Mouse (Mus musculus) intestine, postnatal 0 days (tissue): ENCODE results near the gene Gata3. TPM values are rescaled to one million over a fixed set of nuclear protein-coding genes. Genes with fewer than 3 reads are reported as not detected.

Experiments used
- ATAC-seq: fragments of 200-750 bp; cut with Nextera tagmentation; 2 replicates; pipeline ENCODE4 v1.8.0; 2017; ENCODE audit warnings: mild to moderate bottlenecking, moderate TSS enrichment, moderate library complexity
- H3K27ac ChIP-seq: fragments of 300-500 bp; sonication (generic); 2 replicates; pipeline ENCODE4 v1.5.1; 2014; ENCODE audit warnings: mild to moderate bottlenecking, low read depth, low read length, moderate library complexity
- H3K27me3 ChIP-seq: fragments of 300-500 bp; sonication (generic); replicated peaks from 2 replicates; pipeline ENCODE4 v1.6.1; 2014; ENCODE audit warnings: low read length, mixed read lengths; ENCODE audit not compliant: control insufficient read depth, insufficient read depth
- H3K36me3 ChIP-seq: fragments of 300-500 bp; sonication (generic); 2 replicates; pipeline ENCODE4 v1.6.1; 2014; ENCODE audit warnings: mild to moderate bottlenecking, moderate library complexity; ENCODE audit not compliant: control insufficient read depth, insufficient read depth
- H3K4me1 ChIP-seq: fragments of 300-500 bp; sonication (generic); replicated peaks from 2 replicates; pipeline ENCODE4 v1.6.1; 2014; ENCODE audit warnings: antibody characterized with exemption, low read length, mixed read lengths; ENCODE audit not compliant: control insufficient read depth, insufficient read depth
- H3K4me2 ChIP-seq: fragments of 300-500 bp; sonication (generic); replicated peaks from 2 replicates; pipeline ENCODE4 v1.6.1; 2014; ENCODE audit warnings: low read depth, mild to moderate bottlenecking, moderate library complexity
- H3K4me3 ChIP-seq: fragments of 300-500 bp; sonication (generic); 2 replicates; pipeline ENCODE4 v1.5.1; 2014; ENCODE audit warnings: low read depth, low read length
- H3K9ac ChIP-seq: fragments of 300-500 bp; sonication (generic); 2 replicates; pipeline ENCODE4 v1.6.1; 2014; ENCODE audit warnings: mild to moderate bottlenecking, low read depth, low read length
- H3K9me3 ChIP-seq: fragments of 300-500 bp; sonication (generic); 2 replicates; pipeline ENCODE4 v1.6.1; 2016; ENCODE audit warnings: mixed run types; ENCODE audit not compliant: control insufficient read depth
- CTCF ChIP-seq: sonication (generic); IDR thresholded peaks from 2 replicates; pipeline ENCODE4 v1.5.1; 2016; ENCODE audit warnings: low read depth, mild to moderate bottlenecking, control low read depth, antibody characterized with exemption, moderate library complexity
- WGBS: fragments of 180-500 bp; shearing (Covaris S2); extraction: QIAGEN DNeasy Blood & Tissue Kit; methylation state at CpG from one replicate; pipeline ENCODE4 v1.1.7; 2014; 5-methylcytosine and 5-hydroxymethylcytosine counted together
- polyA plus RNA-seq: library from polyadenylated mRNA; unstranded; fragments of >200 nt; fragmentation: Nextera tagmentation; extraction: Ambion mirVana; gene quantifications from 2 replicates; pipeline ENCODE4 v1.2.1, GENCODE M21; 2015

Gene Gata3
- polyA plus RNA-seq, 1 experiment from 2014 or later: 0.59 TPM

DNA sequence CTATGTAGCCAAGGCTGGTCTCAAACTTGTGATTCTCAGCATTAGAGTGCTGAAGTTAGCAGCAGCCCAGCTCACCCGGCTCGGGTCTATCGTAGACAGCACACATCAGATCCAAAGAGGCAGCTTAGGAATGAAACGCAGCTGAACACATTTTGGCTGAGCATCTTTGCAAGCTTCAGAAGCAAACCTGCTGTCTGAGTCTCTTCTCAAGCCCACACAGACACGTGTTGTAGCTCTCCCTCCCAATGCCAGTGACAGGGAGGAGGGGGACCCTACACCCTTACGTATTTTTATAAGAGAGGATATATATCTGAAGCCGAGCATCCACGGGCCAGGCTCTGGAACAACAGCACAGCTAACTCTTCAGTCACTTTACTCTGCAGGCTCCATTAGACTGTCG lies 27.8 kb upstream of the Gata3 start:
- no peaks in the 10 kb centered on the region for H3K27me3 ChIP-seq
- no peak for TF ChIP-seq CTCF
- no peak for ATAC-seq
- H3K9ac ChIP-seq: no peak overlapping the region
- H3K4me1 ChIP-seq: peaks cover 3% of the 10 kb centered on the region; the same call in 1 of the 2 replicates
- peaks cover 7% of the 10 kb centered on the region for H3K36me3 ChIP-seq
- no peak overlapping the region for H3K4me3 ChIP-seq
- 91% methylated on average over 9 of the region's 9 CpGs for WGBS
- H3K9me3 ChIP-seq: no peaks in the 10 kb centered on the region
- no peak overlapping the region for H3K4me2 ChIP-seq
- H3K27ac ChIP-seq: no peak overlapping the region

DNA sequence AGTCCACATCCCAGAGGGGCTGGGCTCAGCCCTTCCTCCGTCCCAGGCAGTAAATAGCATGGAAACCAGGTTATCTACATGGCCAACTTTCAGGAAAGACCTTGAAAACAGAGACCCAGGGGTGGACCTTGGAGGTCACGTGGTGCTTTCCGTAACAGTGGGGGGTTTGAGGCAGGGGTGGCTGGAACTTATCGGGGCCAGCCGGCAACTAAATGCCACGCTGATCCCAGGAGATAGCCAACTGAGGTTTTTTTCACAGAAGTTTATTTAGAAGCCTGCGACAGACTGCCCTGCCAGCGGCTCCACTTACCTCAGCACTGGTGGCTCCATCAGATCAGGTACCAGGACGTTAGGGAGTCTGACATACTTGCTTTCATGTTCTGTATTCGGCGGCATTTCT lies 16.2 kb upstream of the Gata3 start:
- no peak for ATAC-seq
- H3K36me3 ChIP-seq: no peaks in the 10 kb centered on the region
- H3K27ac ChIP-seq: no peak overlapping the region
- no peaks in the 10 kb centered on the region for H3K4me1 ChIP-seq
- H3K27me3 ChIP-seq: peaks cover 13% of the 10 kb centered on the region; the same call in 1 of the 2 replicates
- no peaks in the 10 kb centered on the region for H3K9me3 ChIP-seq
- no peak for TF ChIP-seq CTCF
- peak overlapping the region; percentile 32; the same call in 1 of the 2 replicates for H3K4me2 ChIP-seq
- H3K4me3 ChIP-seq: no peak overlapping the region
- H3K9ac ChIP-seq: no peak overlapping the region
- whole genome bisulfite sequencing: 3% methylated on average over 11 of the region's 11 CpGs

DNA sequence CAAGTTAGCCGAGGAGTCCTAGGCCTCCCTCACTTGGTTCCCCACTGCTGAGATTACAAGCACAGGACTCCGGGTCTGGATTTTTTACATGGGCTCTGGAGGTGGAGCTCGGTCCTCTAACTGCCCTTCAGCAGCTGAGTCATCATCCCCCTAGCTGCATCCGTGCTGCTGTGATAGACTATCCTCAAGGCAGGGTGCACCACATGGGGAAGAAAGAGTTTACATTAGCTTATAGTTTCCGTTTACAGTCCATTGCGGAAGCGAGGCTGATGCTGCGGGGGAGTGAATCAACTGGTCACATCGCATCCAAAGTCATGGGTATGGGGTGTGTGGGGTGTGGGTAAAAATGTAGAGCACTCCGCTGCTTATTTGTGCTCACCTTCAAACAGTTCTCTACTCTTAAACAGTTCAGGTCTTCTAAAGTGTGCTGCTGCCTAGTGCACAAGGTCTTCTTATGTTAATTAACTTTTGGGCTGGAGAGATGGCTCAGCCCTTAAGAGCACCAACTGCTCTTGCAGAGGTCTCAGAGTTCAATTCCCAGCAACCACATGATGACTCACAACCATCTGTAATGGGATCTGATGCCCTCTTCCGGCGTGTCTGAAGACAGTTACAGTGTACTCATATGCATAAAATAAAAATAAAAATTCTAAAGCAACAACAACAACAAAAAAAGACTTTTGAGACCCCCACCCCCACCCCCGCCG lies 14.2 kb upstream of the Gata3 start:
- H3K9me3 ChIP-seq: no peaks in the 10 kb centered on the region
- H3K4me2 ChIP-seq: no peak overlapping the region
- H3K36me3 ChIP-seq: no peaks in the 10 kb centered on the region
- ATAC-seq: no peak
- no peak overlapping the region for H3K9ac ChIP-seq
- no peak overlapping the region for H3K4me3 ChIP-seq
- peaks cover 23% of the 10 kb centered on the region for H3K27me3 ChIP-seq
- no peak overlapping the region for H3K27ac ChIP-seq
- 50% methylated on average over 14 of the region's 14 CpGs for WGBS
- no peaks in the 10 kb centered on the region for H3K4me1 ChIP-seq
- TF ChIP-seq CTCF: no peak

DNA sequence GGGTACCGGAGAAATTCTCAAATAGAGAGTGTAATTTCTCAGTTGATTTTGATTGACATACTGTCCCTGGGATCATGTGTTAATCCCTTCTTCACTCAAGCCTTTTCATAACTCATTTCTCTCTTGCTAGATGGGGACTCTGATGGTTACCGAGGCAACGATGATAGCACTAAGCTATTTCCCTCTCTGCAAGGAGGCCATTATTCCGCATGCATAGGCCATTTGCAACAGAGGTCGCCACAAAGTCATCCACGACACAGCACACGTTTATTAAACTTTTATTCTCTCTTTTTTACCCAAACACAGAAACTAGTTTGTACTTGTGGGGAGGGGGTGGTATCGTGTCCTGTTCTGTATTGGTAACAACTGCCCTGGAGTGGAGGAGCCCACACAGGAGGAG lies 8.0 kb upstream of the Gata3 start:
- no peaks in the 10 kb centered on the region for H3K36me3 ChIP-seq
- no peaks in the 10 kb centered on the region for H3K9me3 ChIP-seq
- H3K4me3 ChIP-seq: no peak overlapping the region
- ATAC-seq: no peak
- WGBS: 20% methylated on average over 8 of the region's 8 CpGs
- TF ChIP-seq CTCF: no peak
- H3K4me1 ChIP-seq: no peaks in the 10 kb centered on the region
- H3K27me3 ChIP-seq: peaks cover 77% of the 10 kb centered on the region
- H3K9ac ChIP-seq: no peak overlapping the region
- no peak overlapping the region for H3K4me2 ChIP-seq
- H3K27ac ChIP-seq: no peak overlapping the region

DNA sequence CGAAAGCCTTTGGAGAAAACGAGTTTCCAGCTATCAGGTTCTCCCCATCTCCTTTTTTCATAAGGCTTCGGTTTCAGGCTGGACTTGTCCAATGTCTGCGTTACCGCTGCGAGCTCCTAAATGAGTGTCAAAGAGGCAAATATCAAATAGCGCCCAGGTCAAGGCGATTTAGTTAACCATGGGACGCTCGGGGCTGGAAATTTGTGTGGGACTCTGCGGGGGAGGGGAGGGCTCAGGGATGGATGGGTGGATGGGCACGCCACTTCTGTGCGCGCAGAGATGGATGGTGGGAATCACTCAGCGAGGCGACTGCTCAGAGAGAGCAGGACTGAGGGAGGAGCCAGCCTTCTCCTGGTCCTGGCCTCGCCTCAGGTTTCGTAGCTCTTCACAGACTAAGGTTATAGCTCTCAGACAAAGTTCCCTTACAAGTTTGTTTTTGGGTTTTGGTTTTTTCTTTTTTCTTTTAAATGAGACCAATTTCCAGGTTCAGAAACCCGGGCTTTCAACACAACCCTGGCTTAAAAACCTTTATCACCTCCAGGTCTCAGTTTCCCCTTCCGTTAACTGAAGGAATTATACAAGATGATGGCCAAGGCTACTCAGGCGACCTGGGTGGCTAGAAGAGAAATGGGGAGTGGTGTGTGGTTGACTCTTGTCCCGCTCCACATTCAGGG lies 6.4 kb upstream of the Gata3 start:
- Histone ChIP-seq H3K4me1 (no peaks in the 10 kb centered on the region), H3K9me3 (no peaks in the 10 kb centered on the region), H3K4me2 (no peak overlapping the region), H3K9ac (no peak overlapping the region), H3K36me3 (no peaks in the 10 kb centered on the region), H3K4me3 (no peak overlapping the region), H3K27ac (no peak overlapping the region), H3K27me3 (peaks cover 81% of the 10 kb centered on the region)
- no peak for TF ChIP-seq CTCF
- 2% methylated on average over 22 of the region's 22 CpGs for WGBS
- ATAC-seq: no peak

DNA sequence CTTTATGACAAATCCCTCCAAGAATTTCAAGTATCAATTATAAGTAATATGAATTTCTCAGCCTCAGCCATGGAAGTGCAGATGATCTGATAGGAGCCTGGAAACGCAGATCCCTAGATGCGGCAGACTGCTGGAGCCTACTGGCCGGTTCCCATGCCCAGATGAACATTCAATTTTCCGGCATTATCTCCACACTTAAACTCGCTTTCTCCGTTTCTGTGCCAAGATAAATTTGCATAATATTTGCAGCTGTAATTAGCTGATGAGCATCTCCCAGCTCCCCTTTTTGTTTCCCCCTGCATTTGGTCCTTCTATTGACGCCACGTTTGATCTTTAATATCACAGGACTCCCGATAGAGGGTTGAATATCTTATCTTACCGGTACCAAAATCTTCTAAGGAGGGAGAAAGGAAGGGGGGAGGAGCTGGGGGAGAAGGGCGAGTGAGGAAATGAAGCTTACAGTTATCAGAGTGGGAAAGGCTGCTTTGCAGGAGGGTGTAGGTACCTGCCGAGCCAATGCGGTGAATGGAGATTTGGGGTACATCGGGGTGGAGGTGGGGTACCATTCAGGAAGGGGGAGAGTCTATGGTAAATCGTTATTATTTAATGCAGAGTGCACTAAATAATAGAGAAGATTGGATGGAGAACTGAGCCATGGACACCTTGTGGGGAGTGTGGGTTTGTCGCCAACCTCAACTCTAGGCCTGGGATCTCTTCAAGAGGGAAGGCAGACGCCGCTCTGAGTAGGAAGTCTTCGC lies 5.2 kb upstream of the Gata3 start:
- no peaks in the 10 kb centered on the region for H3K4me1 ChIP-seq
- H3K27ac ChIP-seq: no peak overlapping the region
- no peaks in the 10 kb centered on the region for H3K9me3 ChIP-seq
- no peak for TF ChIP-seq CTCF
- no peak for ATAC-seq
- WGBS: 2% methylated on average over 19 of the region's 19 CpGs
- H3K4me2 ChIP-seq: no peak overlapping the region
- peaks cover 91% of the 10 kb centered on the region for H3K27me3 ChIP-seq
- H3K36me3 ChIP-seq: no peaks in the 10 kb centered on the region
- no peak overlapping the region for H3K9ac ChIP-seq
- no peak overlapping the region for H3K4me3 ChIP-seq
